Comparison of ENCODE assay signal across 24 mouse cellular contexts in genomic region chr10:98073432-98073831, GRCm38 (mm10).
"Had no signal": no experiment of that assay in that cellular context is flagged by ENCODE, and none has a peak within 500 bp of the region (broad histone marks: within the 10 kb centered on the region; RNA-seq: fewer than 3 reads in every experiment).

No protein-coding gene starts in this region.

- H3K4me1 ChIP-seq: limb, embryonic 10.5 days; limb, embryonic 13.5 days; liver, embryonic 12.5 days; liver, embryonic 15.5 days; lung, embryonic 15.5 days; megakaryocyte, embryonic 14.5 days; neural tube, embryonic 12.5 days; neural tube, embryonic 15.5 days had no signal

- H3K4me2 ChIP-seq: limb, embryonic 13.5 days; liver, embryonic 12.5 days; liver, embryonic 15.5 days; lung, embryonic 15.5 days; neural tube, embryonic 12.5 days; neural tube, embryonic 15.5 days had no signal

- H3K27me3 ChIP-seq: limb, embryonic 13.5 days; liver, embryonic 12.5 days; liver, embryonic 15.5 days; lung, embryonic 15.5 days; megakaryocyte, embryonic 14.5 days; neural tube, embryonic 12.5 days; neural tube, embryonic 15.5 days had no signal

- H3K4me3 ChIP-seq: layer of hippocampus, adult 2 months; limb, embryonic 10.5 days; limb, embryonic 13.5 days; liver, embryonic 12.5 days; liver, embryonic 15.5 days; lung, embryonic 15.5 days; megakaryocyte, embryonic 14.5 days; neural tube, embryonic 12.5 days; neural tube, embryonic 15.5 days had no signal

- H3K9ac ChIP-seq: limb, embryonic 13.5 days; liver, embryonic 12.5 days; liver, embryonic 15.5 days; lung, embryonic 15.5 days; neural tube, embryonic 12.5 days; neural tube, embryonic 15.5 days had no signal

- DNase-seq: kidney, adult 2 months; kidney, postnatal 25 days; layer of hippocampus, adult 9-11 months; liver; lung, adult 18-20 months; lung, postnatal 10 days; lung, postnatal 36 days; right cerebral cortex, adult 18-20 months; right cerebral cortex, postnatal 14 days; right cerebral cortex, postnatal 4 days; thymus, adult 2 months; thymus, postnatal 14 days; thymus, postnatal 4 days had no signal

- H3K36me3 ChIP-seq: limb, embryonic 10.5 days; limb, embryonic 13.5 days; liver, embryonic 12.5 days; liver, embryonic 15.5 days; lung, embryonic 15.5 days; neural tube, embryonic 12.5 days; neural tube, embryonic 15.5 days had no signal

- H3K27ac ChIP-seq: kidney, postnatal 0 days; layer of hippocampus, adult 2 months; limb, embryonic 10.5 days; limb, embryonic 13.5 days; liver, embryonic 12.5 days; liver, embryonic 15.5 days; lung, embryonic 15.5 days; neural tube, embryonic 12.5 days; neural tube, embryonic 15.5 days; stomach, postnatal 0 days had no signal

- ATAC-seq: liver, embryonic 12.5 days had no signal

- H3K9me3 ChIP-seq: limb, embryonic 10.5 days; limb, embryonic 13.5 days; liver, embryonic 12.5 days; liver, embryonic 15.5 days; lung, embryonic 15.5 days; megakaryocyte, embryonic 14.5 days; neural tube, embryonic 12.5 days; neural tube, embryonic 15.5 days had no signal
